Mouse (Mus musculus) spleen, postnatal 14 days (tissue): ENCODE data around the gene Fosl2.

ENCODE experiments used
- DNase-seq, 2 experiments: peaks; one replicate each; pipeline ENCODE4 v3.0.0; 2021 to 2022; ENCODE audit warnings: low spot score in 2 of 2

Gene Fosl2

GRCm38 (mm10) chr5:32134051-32134732, 1.4 kb upstream of the Fosl2 start:
- DNase-seq, result no peak

- peak; percentile 39 to 42 for DNase-seq
Observed at GRCm38 (mm10) chr5:32134903-32135335, 682 bp upstream of the Fosl2 start.

- peak; percentile 18 to 21 for DNase-seq
Observed at GRCm38 (mm10) chr5:32136301-32136863, 781 bp downstream of the Fosl2 start.

GRCm38 (mm10) chr5:32137106-32137522, 1.5 kb downstream of the Fosl2 start:
- no peak for DNase-seq

- no peak for DNase-seq
Observed at GRCm38 (mm10) chr5:32138446-32139195, 3.0 kb downstream of the Fosl2 start.

GRCm38 (mm10) chr5:32139516-32140037, 4.0 kb downstream of the Fosl2 start:
- no peak for DNase-seq

- DNase-seq, result no peak
Observed at GRCm38 (mm10) chr5:32141899-32142298, 6.3 kb downstream of the Fosl2 start.

- DNase-seq, result no peak
Observed at GRCm38 (mm10) chr5:32143433-32143970, 7.9 kb downstream of the Fosl2 start.

- no peak for DNase-seq
Observed at GRCm38 (mm10) chr5:32146281-32146680, 10.7 kb downstream of the Fosl2 start.

- DNase-seq, result no peak
Observed at GRCm38 (mm10) chr5:32148593-32148992, 13.0 kb downstream of the Fosl2 start.

- DNase-seq, result no peak
Observed at GRCm38 (mm10) chr5:32151244-32151643, 15.6 kb downstream of the Fosl2 start.

- DNase-seq, result no peak
Observed at GRCm38 (mm10) chr5:32152725-32153417, 17.3 kb downstream of the Fosl2 start.

GRCm38 (mm10) chr5:32153418-32153740, 17.8 kb downstream of the Fosl2 start:
- no peak for DNase-seq

GRCm38 (mm10) chr5:32153791-32154490, 18.3 kb downstream of the Fosl2 start:
- no peak for DNase-seq

- no peak for DNase-seq
Observed at GRCm38 (mm10) chr5:32154931-32155688, 19.5 kb downstream of the Fosl2 start.

- DNase-seq, result no peak
Observed at GRCm38 (mm10) chr5:32155927-32156326, 20.3 kb downstream of the Fosl2 start.

GRCm38 (mm10) chr5:32163478-32164043, 28.0 kb downstream of the Fosl2 start:
- DNase-seq, result no peak

- DNase-seq, result no peak
Observed at GRCm38 (mm10) chr5:32172188-32172587, 36.6 kb downstream of the Fosl2 start.

- DNase-seq, result no peak
Observed at GRCm38 (mm10) chr5:32176800-32177199, 41.2 kb downstream of the Fosl2 start.

GRCm38 (mm10) chr5:32177737-32178136, 42.1 kb downstream of the Fosl2 start:
- no peak for DNase-seq
